Mouse (Mus musculus) spleen, adult 18-20 months (tissue): ENCODE results near the gene Grhl3.

ENCODE experiments used
- DNase-seq, 2 experiments: peaks; one replicate each; pipeline ENCODE4 v3.0.0; 2022; ENCODE audit warnings: mixed read lengths in 2 of 2

The Grhl3 gene

GRCm38 (mm10) chr4:135526039-135526710, 47.3 kb downstream of the Grhl3 start:
- no peak for DNase-seq

GRCm38 (mm10) chr4:135525057-135525456, 48.4 kb downstream of the Grhl3 start:
- DNase-seq: no peak

- no peak for DNase-seq
Observed at GRCm38 (mm10) chr4:135523939-135524338, 49.5 kb downstream of the Grhl3 start.

GRCm38 (mm10) chr4:135520421-135520820, 53.0 kb downstream of the Grhl3 start:
- no peak for DNase-seq

GRCm38 (mm10) chr4:135518135-135518534, 55.3 kb downstream of the Grhl3 start:
- DNase-seq: no peak

GRCm38 (mm10) chr4:135516351-135517316, 56.8 kb downstream of the Grhl3 start:
- DNase-seq: peak in 1 of 2 experiments; percentile 55

- DNase-seq: no peak
Observed at GRCm38 (mm10) chr4:135514925-135515324, 58.5 kb downstream of the Grhl3 start.

- DNase-seq: no peak
Observed at GRCm38 (mm10) chr4:135513865-135514264, 59.6 kb downstream of the Grhl3 start.

GRCm38 (mm10) chr4:135509515-135509914, 63.9 kb downstream of the Grhl3 start:
- no peak for DNase-seq

- peak in 1 of 2 experiments; percentile 53 for DNase-seq
Observed at GRCm38 (mm10) chr4:135508419-135509039, 64.9 kb downstream of the Grhl3 start.

- peak in 1 of 2 experiments; percentile 19 for DNase-seq
Observed at GRCm38 (mm10) chr4:135507547-135508350, 65.7 kb downstream of the Grhl3 start.

GRCm38 (mm10) chr4:135505794-135506193, 67.6 kb downstream of the Grhl3 start:
- no peak for DNase-seq

GRCm38 (mm10) chr4:135501587-135501986, 71.8 kb downstream of the Grhl3 start:
- no peak for DNase-seq

- peak; percentile 23 to 40 for DNase-seq
Observed at GRCm38 (mm10) chr4:135499831-135500230, 73.6 kb downstream of the Grhl3 start.

- DNase-seq: no peak
Observed at GRCm38 (mm10) chr4:135498136-135498535, 75.3 kb downstream of the Grhl3 start.

- no peak for DNase-seq
Observed at GRCm38 (mm10) chr4:135495810-135496209, 77.6 kb downstream of the Grhl3 start.

- no peak for DNase-seq
Observed at GRCm38 (mm10) chr4:135495397-135495791, 78.0 kb downstream of the Grhl3 start.

- DNase-seq: peak; percentile 83
Observed at GRCm38 (mm10) chr4:135494521-135495396, 78.7 kb downstream of the Grhl3 start, which contains the start of the genes Stpg1 and Nipal3. TSS of gene Stpg1 (plus strand) at chr4:135494790. TSS of gene Nipal3 (minus strand) at chr4:135495038.

- peak; percentile 32 to 53 for DNase-seq
Observed at GRCm38 (mm10) chr4:135493691-135494520, 79.5 kb downstream of the Grhl3 start.

- no peak for DNase-seq
Observed at GRCm38 (mm10) chr4:135493271-135493670, 80.2 kb downstream of the Grhl3 start.
